Mouse (Mus musculus) embryonic fibroblast, embryonic 13.5 days (primary cell): ENCODE measurements around the gene Tmem247.

Experiments used
- CTCF ChIP-seq: IDR thresholded peaks from 2 replicates; pipeline ENCODE4 v1.5.1; 2011; ENCODE audit warnings: mild to moderate bottlenecking, control low read depth, low read length, moderate library complexity, borderline replicate concordance; ENCODE audit not compliant: insufficient read depth
- POLR2A ChIP-seq: IDR thresholded peaks from 2 replicates; pipeline ENCODE4 v1.6.1; 2011; ENCODE audit warnings: low read depth, mild to moderate bottlenecking, control low read depth, low read length, moderate library complexity

DNA sequence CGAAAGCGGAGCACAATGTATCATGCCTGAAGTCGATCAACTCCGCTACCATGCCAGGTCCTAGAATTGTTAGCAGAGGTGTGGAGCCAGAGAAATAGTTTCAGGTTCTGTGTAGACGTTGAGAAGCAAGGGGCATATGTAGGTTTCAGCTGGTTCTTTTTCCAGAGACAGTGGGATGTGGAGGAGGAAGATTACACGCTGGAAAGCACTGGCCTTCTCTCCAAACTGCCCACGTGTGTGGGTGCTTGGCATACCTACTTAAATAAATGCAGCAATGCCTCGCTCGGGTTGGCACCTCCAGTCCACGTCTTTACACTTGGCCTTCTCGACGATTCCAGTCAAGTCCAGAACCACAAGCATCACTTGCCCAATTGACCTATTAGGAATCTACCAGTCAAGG lies 49.9 kb downstream of the Tmem247 start:
- TF ChIP-seq CTCF (no peak), POLR2A (no peak)
